Mouse (Mus musculus) activated CD4-positive, CD25-positive, alpha-beta regulatory T cell, adult 4 months (primary cell): ENCODE results near the gene Olfr1323. TPM values are rescaled to one million over a fixed set of nuclear protein-coding genes. Genes with fewer than 3 reads are reported as not detected.

ENCODE experiments used
- ATAC-seq: one replicate; pipeline ENCODE4 v1.8.0; 2017
- polyA plus RNA-seq, 2 experiments: library from polyadenylated mRNA; unstranded; fragments of 100-300 nt; shearing (Covaris generic); gene quantifications; one replicate each; pipeline ENCODE4 v1.2.1; 2017

Gene Olfr1323
- polyA plus RNA-seq, result not detected

DNA sequence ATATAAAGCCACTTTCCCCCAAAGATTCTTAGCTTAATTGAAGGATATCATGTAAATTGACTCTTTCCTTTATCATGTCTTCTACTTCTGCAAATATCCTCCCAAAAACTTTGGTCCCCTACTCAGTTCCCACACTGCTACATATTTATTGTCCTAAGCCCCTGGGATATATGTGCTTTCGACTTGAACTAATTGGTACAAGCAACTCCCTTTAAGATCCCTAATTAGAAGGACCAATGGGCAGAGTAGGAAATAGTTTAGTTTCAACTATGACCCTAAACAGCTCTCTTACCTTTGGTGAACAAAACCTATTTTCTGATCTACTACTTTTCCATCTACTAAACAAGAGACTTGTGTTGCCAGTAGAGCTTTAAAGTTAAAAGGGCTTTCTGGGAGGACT lies at the start of gene Olfr1323:
TSS of gene Olfr1323 (minus strand) at position 101 of the 400 bp plus-strand sequence.
- ATAC-seq, result no peak

DNA sequence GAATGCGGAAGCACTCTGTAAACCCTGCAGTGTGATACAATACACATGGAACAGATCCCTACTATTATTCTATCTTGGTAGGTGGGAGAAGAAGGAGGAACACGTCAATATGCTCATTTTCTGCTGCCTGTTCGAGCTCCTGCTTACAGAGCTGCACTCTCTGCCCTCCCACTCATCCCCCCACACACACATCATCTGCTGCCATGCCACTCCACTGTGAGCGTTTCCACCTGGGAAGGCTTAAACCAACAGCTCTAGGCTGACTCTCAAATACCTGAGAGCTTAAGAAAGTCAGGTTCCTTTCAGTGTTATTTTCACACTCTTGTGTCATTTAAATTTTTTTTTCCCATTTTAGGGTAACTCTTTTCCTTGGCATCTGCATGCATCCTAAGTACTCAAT lies 6.9 kb downstream of the Olfr1323 start:
- no peak for ATAC-seq

Other genes with a start within 250 kb of the Olfr1323 start
- not detected for gene Igsf1, start 221.6 kb downstream of the Olfr1323 start, polyA plus RNA-seq
- gene Olfr1322, start 127.9 kb downstream of the Olfr1323 start, polyA plus RNA-seq, result not detected